Mouse (Mus musculus): Measurements from ENCODE around the gene Gm21970.

Gm21970 gene

GRCm38 (mm10) chr16:91373473-91374252, 17.9 kb upstream of the Gm21970 start:
- DNase-seq: no peak

- no peak for DNase-seq
Observed at GRCm38 (mm10) chr16:91374253-91374634, 17.3 kb upstream of the Gm21970 start.

GRCm38 (mm10) chr16:91376701-91377100, 14.8 kb upstream of the Gm21970 start:
- DNase-seq: no peak

- DNase-seq: no peak
Observed at GRCm38 (mm10) chr16:91378431-91378986, 13.0 kb upstream of the Gm21970 start.

GRCm38 (mm10) chr16:91378991-91379390, 12.5 kb upstream of the Gm21970 start:
- DNase-seq: no peak

GRCm38 (mm10) chr16:91379412-91379811, 12.1 kb upstream of the Gm21970 start:
- no peak for DNase-seq

- DNase-seq: no peak
Observed at GRCm38 (mm10) chr16:91380151-91380550, 11.4 kb upstream of the Gm21970 start.

GRCm38 (mm10) chr16:91381606-91382005, 9.9 kb upstream of the Gm21970 start:
- DNase-seq: no peak

- no peak for DNase-seq
Observed at GRCm38 (mm10) chr16:91382261-91382790, 9.2 kb upstream of the Gm21970 start.

GRCm38 (mm10) chr16:91384221-91384620, 7.3 kb upstream of the Gm21970 start:
- DNase-seq: no peak

GRCm38 (mm10) chr16:91385621-91386020, 5.9 kb upstream of the Gm21970 start:
- no peak for DNase-seq

GRCm38 (mm10) chr16:91386419-91387120, 5.0 kb upstream of the Gm21970 start:
- no peak for DNase-seq

GRCm38 (mm10) chr16:91387121-91387486, 4.4 kb upstream of the Gm21970 start:
- DNase-seq: no peak

- no peak for DNase-seq
Observed at GRCm38 (mm10) chr16:91390100-91390499, 1.4 kb upstream of the Gm21970 start.

- DNase-seq: no peak
Observed at GRCm38 (mm10) chr16:91394826-91395410, 3.4 kb downstream of the Gm21970 start.

GRCm38 (mm10) chr16:91395633-91396392, 4.3 kb downstream of the Gm21970 start:
- no peak for DNase-seq

- no peak for DNase-seq
Observed at GRCm38 (mm10) chr16:91396844-91397537, 5.5 kb downstream of the Gm21970 start.

GRCm38 (mm10) chr16:91398030-91398429, 6.5 kb downstream of the Gm21970 start:
- DNase-seq: no peak

GRCm38 (mm10) chr16:91398944-91399343, 7.4 kb downstream of the Gm21970 start:
- DNase-seq: no peak

GRCm38 (mm10) chr16:91401569-91402165, 10.1 kb downstream of the Gm21970 start:
- DNase-seq: no peak

GRCm38 (mm10) chr16:91403784-91404183, 12.3 kb downstream of the Gm21970 start:
- DNase-seq: no peak

- DNase-seq: no peak
Observed at GRCm38 (mm10) chr16:91404187-91404586, 12.7 kb downstream of the Gm21970 start.
